Mouse (Mus musculus) lung, adult 2 months (tissue): ENCODE data around the gene Edc4.

Experiments
- CTCF ChIP-seq: fragments of 200-500 bp; IDR thresholded peaks from 2 replicates; pipeline ENCODE4 v1.5.1; 2011; ENCODE audit warnings: mild to moderate bottlenecking, low read length, control low read depth; ENCODE audit not compliant: insufficient read depth
- POLR2A ChIP-seq: fragments of 200-500 bp; IDR thresholded peaks from 2 replicates; pipeline ENCODE4 v1.6.1; 2011; ENCODE audit warnings: low read depth, mild to moderate bottlenecking, control low read depth, low read length, borderline replicate concordance; ENCODE audit errors: extremely low read depth

DNA sequence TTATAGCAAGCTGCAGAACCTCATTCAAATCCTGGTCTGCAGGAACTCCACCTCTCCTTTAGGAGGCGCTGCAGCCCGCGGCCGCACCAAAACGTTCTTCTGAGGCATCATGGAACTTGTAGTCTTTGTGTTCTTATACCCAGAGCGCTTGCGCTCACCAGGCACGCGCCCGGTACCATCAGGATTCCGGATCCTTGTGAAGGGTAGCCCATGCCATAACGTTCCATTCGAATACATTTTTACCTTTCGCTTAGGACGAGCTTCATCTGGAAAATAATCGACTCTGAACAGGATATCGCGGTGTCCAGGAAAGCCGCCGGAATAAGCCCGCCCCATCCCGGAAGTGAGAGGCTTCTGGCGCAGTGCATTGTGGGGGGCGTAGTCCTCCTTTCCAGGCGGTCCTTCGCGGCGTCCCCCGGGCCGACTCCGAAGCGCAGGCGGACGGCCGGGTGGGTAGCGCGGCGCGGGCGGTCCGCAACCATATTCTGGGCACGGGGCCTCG, 25.9 kb upstream of the Edc4 start, which contains the start of gene Thap11:
- peak; percentile 79 for TF ChIP-seq CTCF
- TF ChIP-seq POLR2A: no peak
